Mouse (Mus musculus) lung, postnatal 0 days (tissue): ENCODE data around the gene Bad.

Experiments
- CTCF ChIP-seq: IDR thresholded peaks from 2 replicates; pipeline ENCODE4 v1.5.1; 2016; ENCODE audit warnings: antibody characterized with exemption, mild to moderate bottlenecking
- EP300 ChIP-seq: IDR thresholded peaks from 2 replicates; pipeline ENCODE4 v1.6.1; 2016; ENCODE audit warnings: antibody characterized with exemption, mild to moderate bottlenecking, control low read depth

GRCm38 (mm10) chr19:6985951-6986708 lies 44.5 kb downstream of the Bad start:
- no peak for TF ChIP-seq CTCF
- TF ChIP-seq EP300 = no peak
